Mouse (Mus musculus) testis, adult 2 months (tissue): Measurements from ENCODE around the gene Rac3.

Source experiments
- CTCF ChIP-seq: fragments of 200-500 bp; IDR thresholded peaks from 2 replicates; pipeline ENCODE4 v1.5.1; 2012; ENCODE audit warnings: low read depth, mild to moderate bottlenecking, inconsistent platforms, low read length, moderate library complexity; ENCODE audit not compliant: control insufficient read depth, insufficient read depth, insufficient replicate concordance
- POLR2A ChIP-seq: fragments of 200-500 bp; IDR thresholded peaks from 2 replicates; pipeline ENCODE4 v1.6.1; 2012; ENCODE audit warnings: low read depth, mild to moderate bottlenecking, inconsistent platforms, low read length, moderate library complexity; ENCODE audit not compliant: control insufficient read depth

DNA sequence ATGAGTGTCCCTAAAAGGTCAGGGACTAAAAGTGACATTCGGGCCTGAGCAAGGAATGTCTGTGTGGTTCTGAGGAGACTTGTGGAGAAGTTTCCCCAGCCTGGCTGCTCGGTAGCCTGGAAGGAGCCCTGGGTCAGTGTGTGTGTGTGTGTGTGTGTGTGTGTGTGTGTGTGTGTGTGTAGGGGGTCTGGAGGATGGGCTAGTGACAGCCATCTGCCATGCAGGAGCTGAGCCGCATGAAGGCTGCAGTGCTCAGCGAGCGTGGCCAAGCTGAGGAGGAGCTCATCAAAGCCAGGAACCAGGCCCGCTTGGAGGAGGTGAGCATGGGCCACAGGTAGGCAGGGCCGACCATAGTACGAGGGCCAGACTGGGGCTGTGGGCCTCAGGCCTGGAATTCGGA lies 2.0 kb upstream of the Rac3 start:
- TF ChIP-seq POLR2A (no peak), CTCF (no peak)
